Mouse (Mus musculus) erythroid progenitor cell, adult 5-6 weeks (primary cell): ENCODE measurements at regions not wholly inside any gene's neighbourhood (a gene's known extent, or its start where the extent isn't known, plus 50 kb on each side); places are given as distances from the start of the nearest gene placed in this dataset.

Experiments
- ATAC-seq: replicated peaks from 2 replicates; pipeline ENCODE4 v1.8.0; 2016; ENCODE audit warnings: moderate number of reproducible peaks, mild to moderate bottlenecking, moderate TSS enrichment, inconsistent platforms; ENCODE audit not compliant: poor library complexity, low FRiP score, severe bottlenecking

- ATAC-seq: no peak
Observed at GRCm38 (mm10) chr12:93160252-93160651, 1311.3 kb upstream of the Sel1l start.

GRCm38 (mm10) chr12:93152618-93153245 is 1303.8 kb upstream of the Sel1l start:
- ATAC-seq: no peak

GRCm38 (mm10) chr12:93151530-93151929 is 1302.6 kb upstream of the Sel1l start:
- ATAC-seq: no peak

GRCm38 (mm10) chr12:93142265-93142664 is 1293.3 kb upstream of the Sel1l start:
- no peak for ATAC-seq

GRCm38 (mm10) chr12:93136395-93136794 is 1287.4 kb upstream of the Sel1l start:
- ATAC-seq: no peak

- ATAC-seq: no peak
Observed at GRCm38 (mm10) chr12:93122216-93122615, 1273.3 kb upstream of the Sel1l start.

GRCm38 (mm10) chr12:93088031-93088790 is 1239.3 kb upstream of the Sel1l start:
- no peak for ATAC-seq

GRCm38 (mm10) chr12:93063864-93064263 is 1214.9 kb upstream of the Sel1l start:
- no peak for ATAC-seq

- ATAC-seq: no peak
Observed at GRCm38 (mm10) chr12:93019633-93020032, 1170.7 kb upstream of the Sel1l start.

- no peak for ATAC-seq
Observed at GRCm38 (mm10) chr12:93011583-93011982, 1162.6 kb upstream of the Sel1l start.

- no peak for ATAC-seq
Observed at GRCm38 (mm10) chr12:93006844-93007365, 1157.9 kb upstream of the Sel1l start.

GRCm38 (mm10) chr12:93003125-93003524 is 1154.2 kb upstream of the Sel1l start:
- ATAC-seq: no peak

GRCm38 (mm10) chr12:92975698-92976097 is 1126.7 kb upstream of the Sel1l start:
- no peak for ATAC-seq

- no peak for ATAC-seq
Observed at GRCm38 (mm10) chr12:92944352-92944751, 1095.4 kb upstream of the Sel1l start.

GRCm38 (mm10) chr12:92927591-92927990 is 1078.6 kb upstream of the Sel1l start:
- ATAC-seq: no peak

GRCm38 (mm10) chr12:92926942-92927341 is 1078.0 kb upstream of the Sel1l start:
- 0 out of 2 replicates have a peak, but pooled peaks have one; percentile 39 for ATAC-seq

GRCm38 (mm10) chr12:92919920-92920319 is 1071.0 kb upstream of the Sel1l start:
- no peak for ATAC-seq

- no peak for ATAC-seq
Observed at GRCm38 (mm10) chr12:92916267-92916666, 1067.3 kb upstream of the Sel1l start.

GRCm38 (mm10) chr12:92915776-92916175 is 1066.8 kb upstream of the Sel1l start:
- no peak for ATAC-seq

- no peak for ATAC-seq
Observed at GRCm38 (mm10) chr12:92915203-92915602, 1066.2 kb upstream of the Sel1l start.

- no peak for ATAC-seq
Observed at GRCm38 (mm10) chr12:92904382-92904781, 1055.4 kb upstream of the Sel1l start.
